Mouse (Mus musculus): Measurements from ENCODE around the gene Tmem130. TPM values are rescaled to one million over a fixed set of nuclear protein-coding genes. Genes with fewer than 3 reads are reported as not detected.

Gene Tmem130
- polyA plus RNA-seq (2015; fragmentation: Nextera tagmentation; extraction: Ambion mirVana), result 0.12 and 0.33 TPM in 2 replicates

DNA sequence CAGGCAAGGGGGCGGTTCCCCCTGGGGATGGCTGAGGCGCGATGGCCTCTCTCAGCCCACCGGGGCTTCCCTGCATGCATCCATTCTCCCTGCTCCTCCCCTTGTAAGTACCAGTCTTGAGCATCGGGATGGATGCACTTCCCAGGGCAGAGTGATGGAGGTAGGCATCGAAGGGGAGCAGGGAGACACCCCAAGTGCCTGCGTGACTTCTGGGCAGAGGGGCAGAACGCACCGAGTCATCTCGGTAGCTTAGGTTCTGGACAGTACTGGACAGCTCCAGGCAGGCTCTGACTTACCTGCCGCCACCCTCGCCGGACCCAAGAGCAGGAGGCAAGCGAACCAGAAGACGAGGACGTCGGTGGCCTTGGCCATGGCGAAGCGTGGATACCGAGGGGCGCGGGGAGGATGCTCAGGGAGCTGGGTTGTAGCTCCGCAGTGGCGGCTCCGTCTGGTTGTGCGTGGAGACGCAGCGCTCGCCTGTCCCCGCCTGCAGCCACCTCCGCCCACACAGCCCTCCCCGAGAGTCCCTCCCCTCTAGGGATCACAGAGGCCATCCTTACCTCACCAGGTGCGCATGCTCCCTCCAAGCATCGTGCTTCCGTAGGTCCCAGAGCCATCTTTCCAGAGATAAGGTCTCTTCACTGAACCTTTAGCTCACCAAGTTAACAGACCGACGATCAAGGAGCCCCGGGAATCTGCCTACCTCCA lies at the start of gene Tmem130:
Gene Tmem130 (minus strand): TSS at position 658 of the 708 bp plus-strand sequence.

DNA sequence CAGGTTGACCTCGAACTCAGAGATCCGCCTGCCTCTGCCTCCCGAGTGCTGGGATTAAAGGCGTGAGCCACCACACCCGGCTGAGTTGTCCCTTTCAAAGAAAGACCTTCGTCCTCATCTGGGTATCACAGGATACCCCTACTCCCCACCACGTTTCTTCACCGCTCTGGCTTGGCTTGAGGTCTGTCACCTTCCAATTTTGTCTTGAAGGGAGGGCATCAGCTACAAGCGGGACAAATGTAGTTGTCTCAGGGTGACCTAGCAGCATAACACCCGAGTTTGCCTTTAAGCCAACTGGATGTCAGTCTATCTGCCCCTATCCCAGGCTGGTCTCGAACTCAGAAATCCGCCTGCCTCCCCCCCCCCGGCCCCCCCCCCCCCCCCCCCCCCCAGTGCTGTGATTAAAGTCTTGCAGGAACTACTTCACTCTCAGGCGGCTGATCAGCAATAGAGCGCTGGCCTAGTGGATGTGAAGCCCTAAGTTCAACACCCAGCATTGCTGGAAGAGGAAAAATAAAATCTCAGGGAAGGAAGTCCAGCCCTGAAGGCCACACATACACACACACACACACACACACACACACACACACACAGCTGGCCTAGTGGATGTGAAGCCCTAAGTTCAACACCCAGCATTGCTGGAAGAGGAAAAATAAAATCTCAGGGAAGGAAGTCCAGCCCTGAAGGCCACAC lies 5.6 kb upstream of the Tmem130 start, which contains the start of gene Trrap:
Gene Trrap (plus strand): TSS at position 627 of the 693 bp plus-strand sequence.

Other genes with a start within 250 kb of the Tmem130 start
- gene Nptx2, start 215.9 kb downstream of the Tmem130 start, polyA plus RNA-seq (2015; fragmentation: Nextera tagmentation; extraction: Ambion mirVana), result 10.2 and 10.3 TPM in 2 replicates
- 24.8 and 27.2 TPM in 2 replicates for gene Trrap, start 5.9 kb upstream of the Tmem130 start, polyA plus RNA-seq (2015; fragmentation: Nextera tagmentation; extraction: Ambion mirVana)
- 12.3 and 13.1 TPM in 2 replicates for gene Smurf1, start 204.0 kb upstream of the Tmem130 start, polyA plus RNA-seq (2015; fragmentation: Nextera tagmentation; extraction: Ambion mirVana)

Measured in urinary bladder, postnatal 0 days (tissue).